Mouse (Mus musculus): ENCODE measurements around the gene Morc2a.

The Morc2a gene

GRCm38 (mm10) chr11:3735715-3736114 is 86.7 kb downstream of the Morc2a start:
- no peak for DNase-seq (ENCODE audit: low spot score)

GRCm38 (mm10) chr11:3738778-3739177 is 89.8 kb downstream of the Morc2a start:
- DNase-seq (ENCODE audit: low spot score) = no peak
